Mouse (Mus musculus) stomach, embryonic 14.5 days (tissue): ENCODE results near the gene Zfp119b. TPM values are rescaled to one million over a fixed set of nuclear protein-coding genes. Genes with fewer than 3 reads are reported as not detected.

Source experiments
- ATAC-seq: fragments of 200-750 bp; cut with Nextera tagmentation; 2 replicates; pipeline ENCODE4 v1.8.0; 2017; ENCODE audit warnings: low read depth, moderate TSS enrichment; ENCODE audit not compliant: insufficient number of reproducible peaks, insufficient read depth, low FRiP score
- H3K27ac ChIP-seq: fragments of 300-500 bp; sonication (generic); 2 replicates; pipeline ENCODE4 v1.5.1; 2014; ENCODE audit warnings: mild to moderate bottlenecking, low read length, moderate library complexity, mixed read lengths
- H3K27me3 ChIP-seq: fragments of 300-500 bp; sonication (generic); 2 replicates; pipeline ENCODE4 v1.6.1; 2014; ENCODE audit warnings: low read length, control low read depth, mixed read lengths; ENCODE audit not compliant: control insufficient read depth, insufficient read depth
- H3K36me3 ChIP-seq: fragments of 300-500 bp; sonication (generic); 2 replicates; pipeline ENCODE4 v1.6.1; 2014; ENCODE audit warnings: mild to moderate bottlenecking, control low read depth, low read length, moderate library complexity, mixed read lengths; ENCODE audit not compliant: control insufficient read depth, insufficient read depth
- H3K4me1 ChIP-seq: fragments of 300-500 bp; sonication (generic); 2 replicates; pipeline ENCODE4 v1.6.1; 2014; ENCODE audit warnings: low read length, control low read depth, mixed read lengths; ENCODE audit not compliant: control insufficient read depth, insufficient read depth
- H3K4me2 ChIP-seq: fragments of 300-500 bp; sonication (generic); replicated peaks from 2 replicates; pipeline ENCODE4 v1.6.1; 2014; ENCODE audit warnings: low read depth, low read length, control low read depth
- H3K4me3 ChIP-seq: fragments of 300-500 bp; sonication (generic); 2 replicates; pipeline ENCODE4 v1.5.1; 2014; ENCODE audit warnings: low read depth, low read length, control low read depth
- H3K9ac ChIP-seq: fragments of 300-500 bp; sonication (generic); replicated peaks from 2 replicates; pipeline ENCODE4 v1.6.1; 2014; ENCODE audit warnings: low read depth, mild to moderate bottlenecking, control low read depth, low read length, moderate library complexity, mixed read lengths
- H3K9me3 ChIP-seq: fragments of 300-500 bp; sonication (generic); 2 replicates; pipeline ENCODE4 v1.6.1; 2016; ENCODE audit warnings: low read depth, low read length, control low read depth; ENCODE audit not compliant: control insufficient read depth
- WGBS: fragments of 180-500 bp; shearing (Covaris S2); extraction: QIAGEN DNeasy Blood & Tissue Kit; methylation state at CpG from one replicate; pipeline ENCODE4 v1.1.7; 2014; 5-methylcytosine and 5-hydroxymethylcytosine counted together
- polyA plus RNA-seq: library from polyadenylated mRNA; unstranded; fragments of >200 nt; fragmentation: Nextera tagmentation; extraction: Ambion mirVana; gene quantifications from 2 replicates; pipeline ENCODE4 v1.2.1, GENCODE M21; 2014

The Zfp119b gene
- polyA plus RNA-seq, 1 experiment from 2014 or later, result 7.7 TPM

DNA sequence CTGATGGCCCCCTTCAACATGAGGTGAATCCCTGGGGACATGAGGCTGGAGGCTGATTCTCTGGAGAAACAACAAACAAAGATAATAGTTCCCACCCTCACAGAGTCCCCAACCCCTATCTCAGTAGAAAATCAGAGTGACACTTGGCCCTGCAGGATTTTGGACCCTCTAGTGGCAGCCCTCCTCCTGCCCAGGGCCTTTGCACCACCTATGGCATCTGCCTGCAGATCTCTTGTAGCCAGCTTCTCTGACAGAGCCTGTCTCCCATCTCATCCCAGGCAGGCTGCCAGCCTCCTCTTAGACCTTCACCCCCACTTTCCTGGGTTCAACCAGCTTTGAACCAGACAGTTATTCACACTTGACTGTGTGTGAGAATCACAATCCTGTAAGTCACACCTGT lies 11.5 kb upstream of the Zfp119b start:
- Histone ChIP-seq H3K9me3 (no peaks in the 10 kb centered on the region), H3K27me3 (no peaks in the 10 kb centered on the region), H3K9ac (no peak overlapping the region), H3K36me3 (peaks cover 12% of the 10 kb centered on the region; the same call in 1 of the 2 replicates), H3K4me1 (peaks cover 9% of the 10 kb centered on the region; the same call in 1 of the 2 replicates), H3K27ac (no peak overlapping the region), H3K4me2 (no peak overlapping the region), H3K4me3 (no peak overlapping the region)
- ATAC-seq, result no peak

DNA sequence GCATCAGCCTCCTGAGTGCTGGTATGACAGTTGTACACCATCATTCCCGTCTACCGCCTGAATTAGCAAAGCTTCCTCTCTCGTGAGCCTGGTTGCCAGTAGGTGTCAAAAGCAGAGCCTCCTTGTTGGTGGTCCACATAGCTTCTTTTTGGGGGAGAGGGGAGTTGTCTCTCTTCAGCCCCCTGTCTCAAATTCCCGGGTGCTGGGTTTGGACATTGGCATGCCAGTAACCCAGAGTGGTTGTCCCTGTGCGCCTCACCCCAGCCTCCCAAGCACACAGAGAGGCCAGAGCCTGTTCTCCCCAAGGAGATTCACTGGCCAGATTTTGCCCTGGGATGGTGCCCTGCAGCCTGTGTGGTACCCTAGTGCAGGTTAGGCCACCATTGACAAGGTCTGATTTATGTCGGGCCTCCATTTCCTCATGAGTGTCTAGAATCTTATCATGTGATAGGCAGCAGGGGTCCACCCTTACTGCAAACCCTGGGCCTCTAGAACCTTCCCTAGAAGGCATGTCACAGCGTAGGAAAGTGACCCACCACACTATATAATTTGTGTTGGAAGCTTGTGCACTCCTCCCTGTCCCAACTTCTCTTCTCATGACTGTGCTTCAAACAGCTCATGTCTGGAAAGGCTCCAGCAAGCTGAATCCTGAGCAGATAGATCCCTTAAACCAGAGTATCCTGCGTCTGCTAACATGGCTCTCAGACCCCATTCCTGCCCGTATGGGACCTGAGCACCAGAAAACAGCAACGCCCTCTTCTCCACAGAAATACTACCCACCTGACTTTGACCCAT lies 10.8 kb upstream of the Zfp119b start:
- H3K4me2 ChIP-seq, result peak overlapping the region; percentile 54
- no peak for ATAC-seq
- WGBS, result 73% methylated on average over 10 of the region's 10 CpGs
- peaks cover 11% of the 10 kb centered on the region; the same call in 1 of the 2 replicates for H3K36me3 ChIP-seq
- H3K4me1 ChIP-seq, result peaks cover 9% of the 10 kb centered on the region; the same call in 1 of the 2 replicates
- H3K4me3 ChIP-seq, result peak overlapping the region; percentile 47
- H3K27me3 ChIP-seq, result no peaks in the 10 kb centered on the region
- H3K9me3 ChIP-seq, result no peaks in the 10 kb centered on the region
- peak overlapping the region; percentile 97; the same call in 1 of the 2 replicates for H3K27ac ChIP-seq
- H3K9ac ChIP-seq, result 0 out of 2 replicates have a peak overlapping the region, but pooled peaks have one; percentile 21

DNA sequence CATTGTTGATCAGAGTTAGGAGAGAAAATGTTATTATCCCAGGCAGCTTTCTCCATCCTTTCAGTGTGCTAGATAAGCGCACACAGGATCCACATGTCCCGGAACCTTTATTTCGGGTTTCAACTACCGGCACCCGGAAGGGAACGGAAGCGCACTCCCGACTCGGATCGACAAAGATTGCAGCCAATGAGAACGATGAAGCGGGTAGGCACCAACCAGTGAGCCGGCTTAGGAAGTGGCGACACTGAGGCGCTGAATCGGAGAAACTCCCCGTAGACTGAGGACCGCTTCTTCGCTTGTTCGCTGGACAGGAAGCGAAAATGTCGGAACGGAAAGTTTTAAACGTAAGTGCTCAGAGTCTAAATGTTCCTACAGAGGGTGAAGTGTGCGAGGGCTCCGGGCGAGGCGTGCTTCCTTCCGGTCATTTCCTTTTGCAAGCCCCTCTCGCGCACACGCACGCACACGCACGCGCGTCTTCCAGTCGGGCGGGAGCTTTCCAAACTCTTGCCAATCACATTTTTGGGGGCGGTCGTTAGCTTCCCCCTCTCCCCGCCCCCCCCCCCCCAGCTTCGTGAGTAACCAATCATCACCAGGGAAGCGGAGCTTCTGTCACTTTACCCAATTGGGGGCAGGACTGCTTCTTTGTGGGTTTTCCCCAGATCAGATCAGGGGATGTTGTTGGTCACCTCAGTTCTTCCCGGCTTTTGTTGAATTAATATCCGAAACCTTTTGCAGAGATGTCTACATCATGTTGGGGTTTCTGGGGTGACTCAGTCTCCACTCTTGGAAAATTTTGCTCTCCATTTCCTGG lies 9.8 kb upstream of the Zfp119b start, which contains the start of gene Yju2:
TSS of gene Yju2 (plus strand) at position 182 of the 811 bp plus-strand sequence.
- peak within 1 kb of the TSS; percentile 97 for H3K27ac ChIP-seq
- under 1% methylated on average over 45 of the region's 46 CpGs for WGBS
- peak within 1 kb of the TSS; percentile 29 for H3K9ac ChIP-seq
- H3K9me3 ChIP-seq, result no peaks in the 10 kb centered on the region
- H3K4me1 ChIP-seq, result peaks cover 9% of the 10 kb centered on the region; the same call in 1 of the 2 replicates
- peaks cover 9% of the 10 kb centered on the region; the same call in 1 of the 2 replicates for H3K36me3 ChIP-seq
- H3K4me2 ChIP-seq, result peak within 1 kb of the TSS; percentile 69
- H3K4me3 ChIP-seq, result peak within 1 kb of the TSS; percentile 47
- peak; percentile 92 for ATAC-seq
- no peaks in the 10 kb centered on the region for H3K27me3 ChIP-seq

DNA sequence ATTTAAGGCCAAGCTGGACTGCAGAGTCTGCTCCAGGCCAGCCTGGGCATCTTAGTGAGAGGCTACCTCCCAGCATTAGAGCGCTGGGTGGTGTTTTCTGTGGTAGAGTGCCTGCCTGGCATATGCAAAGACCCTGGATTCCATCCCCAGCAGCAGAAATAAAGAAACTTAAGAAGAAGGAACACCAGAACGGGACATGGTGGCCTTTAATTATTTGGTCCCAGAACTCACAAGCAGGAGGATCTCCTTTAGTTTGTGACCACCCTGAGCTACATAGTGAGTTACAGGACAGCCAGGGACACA lies 9.2 kb upstream of the Zfp119b start:
- WGBS, result 28% methylated on average over 2 of the region's 2 CpGs
- H3K27me3 ChIP-seq, result no peaks in the 10 kb centered on the region
- peak overlapping the region; percentile 29 for H3K9ac ChIP-seq
- peaks cover 9% of the 10 kb centered on the region; the same call in 1 of the 2 replicates for H3K36me3 ChIP-seq
- peaks cover 9% of the 10 kb centered on the region; the same call in 1 of the 2 replicates for H3K4me1 ChIP-seq
- peak overlapping the region; percentile 47 for H3K4me3 ChIP-seq
- peak overlapping the region; percentile 97 for H3K27ac ChIP-seq
- peak overlapping the region; percentile 69 for H3K4me2 ChIP-seq
- no peaks in the 10 kb centered on the region for H3K9me3 ChIP-seq
- no peak for ATAC-seq

DNA sequence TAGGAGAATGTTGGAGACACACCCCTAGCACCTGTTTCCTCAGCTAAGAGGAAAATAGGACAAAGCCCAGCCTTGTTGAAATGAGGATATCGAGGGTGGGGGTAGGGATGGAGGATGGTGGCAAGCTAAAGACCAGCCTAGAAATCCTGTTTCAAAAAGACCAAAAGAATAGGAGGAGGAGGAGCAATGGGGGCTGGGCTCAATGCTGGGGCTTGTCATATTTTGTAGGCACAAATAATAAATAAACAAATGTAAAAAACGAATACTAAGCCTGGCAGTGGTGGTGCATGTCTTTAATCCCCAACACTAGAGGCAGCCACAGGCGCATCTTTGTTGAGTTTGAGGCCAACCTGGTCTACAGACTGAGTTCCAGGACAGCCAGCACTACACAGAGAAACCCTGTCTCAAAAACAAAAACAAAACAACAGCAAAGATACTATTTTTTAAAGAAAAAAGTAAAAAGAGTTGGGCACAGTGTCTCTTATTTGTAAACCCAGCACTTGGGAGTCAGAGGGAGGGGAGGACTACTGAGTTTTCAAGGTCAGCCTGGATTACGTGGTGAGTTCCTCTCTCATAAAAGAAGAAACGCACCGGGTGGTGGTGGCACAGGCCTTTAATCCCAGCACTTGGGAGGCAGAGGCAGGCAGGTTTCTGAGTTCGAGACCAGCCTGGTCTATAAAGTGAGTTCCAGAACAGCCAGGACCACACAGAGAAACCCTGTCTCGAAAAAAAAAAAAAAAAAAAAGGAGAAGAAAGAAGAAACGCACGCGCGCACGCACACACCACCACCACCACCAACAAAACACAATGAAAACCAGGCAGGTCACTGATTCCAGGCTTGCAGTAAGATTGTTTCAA lies 8.7 kb upstream of the Zfp119b start:
- H3K4me2 ChIP-seq, result peak overlapping the region; percentile 69
- H3K9ac ChIP-seq, result peak overlapping the region; percentile 29
- no peak for ATAC-seq
- H3K4me1 ChIP-seq, result peaks cover 9% of the 10 kb centered on the region; the same call in 1 of the 2 replicates
- H3K27ac ChIP-seq, result no peak overlapping the region
- H3K27me3 ChIP-seq, result no peaks in the 10 kb centered on the region
- peak overlapping the region; percentile 47 for H3K4me3 ChIP-seq
- peaks cover 9% of the 10 kb centered on the region; the same call in 1 of the 2 replicates for H3K36me3 ChIP-seq
- 73% methylated on average over 12 of the region's 13 CpGs for WGBS
- no peaks in the 10 kb centered on the region for H3K9me3 ChIP-seq

DNA sequence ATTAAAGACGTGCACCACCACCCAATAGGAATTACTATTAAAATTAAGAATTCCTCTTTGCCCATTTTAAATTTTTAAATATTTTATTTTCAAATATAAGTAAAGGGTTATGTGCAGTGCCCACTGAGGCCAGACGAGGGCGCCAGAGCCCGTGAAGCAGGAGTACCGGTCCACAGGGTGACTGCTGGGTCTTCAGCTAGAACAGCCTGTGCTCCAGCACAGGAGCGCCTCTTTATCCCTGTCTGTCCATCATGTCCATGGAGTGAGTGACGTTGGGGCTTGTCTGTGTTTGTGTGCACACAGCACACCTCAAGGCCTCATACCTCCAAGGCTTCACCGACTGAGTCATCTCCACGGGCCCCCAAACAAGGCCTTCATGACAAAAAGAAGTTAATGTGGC lies 7.9 kb upstream of the Zfp119b start:
- Histone ChIP-seq H3K27ac (no peak overlapping the region), H3K9ac (no peak overlapping the region), H3K4me1 (peaks cover 9% of the 10 kb centered on the region; the same call in 1 of the 2 replicates), H3K4me2 (no peak overlapping the region), H3K4me3 (no peak overlapping the region), H3K9me3 (no peaks in the 10 kb centered on the region), H3K27me3 (no peaks in the 10 kb centered on the region; the same call in 1 of the 2 replicates), H3K36me3 (peaks cover 9% of the 10 kb centered on the region; the same call in 1 of the 2 replicates)
- ATAC-seq, result no peak
- 13% methylated on average over 9 of the region's 9 CpGs for WGBS

DNA sequence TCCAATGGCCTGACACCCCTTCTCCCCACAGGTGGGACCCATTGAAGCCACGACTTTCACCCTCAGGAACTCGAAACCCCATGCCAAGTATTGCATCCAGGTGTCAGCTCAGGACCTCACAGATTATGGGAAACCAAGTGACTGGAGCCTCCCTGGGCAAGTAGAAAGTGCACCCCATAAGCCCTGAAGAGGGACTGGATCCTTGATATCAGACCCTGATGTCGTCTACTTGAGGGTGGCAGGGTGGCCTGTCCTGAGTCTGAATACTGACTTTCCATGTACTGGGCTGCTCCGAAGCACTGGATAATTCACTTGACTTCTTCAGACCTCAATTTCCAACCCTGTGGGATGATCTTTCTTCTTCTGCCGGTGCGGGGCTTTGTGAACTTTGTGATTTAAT lies 7.3 kb upstream of the Zfp119b start:
- Histone ChIP-seq H3K9me3 (no peaks in the 10 kb centered on the region), H3K4me2 (peak overlapping the region; percentile 54), H3K4me1 (peaks cover 9% of the 10 kb centered on the region; the same call in 1 of the 2 replicates), H3K36me3 (peaks cover 5% of the 10 kb centered on the region; the same call in 1 of the 2 replicates), H3K27ac (no peak overlapping the region), H3K9ac (no peak overlapping the region), H3K27me3 (no peaks in the 10 kb centered on the region; the same call in 1 of the 2 replicates), H3K4me3 (peak overlapping the region; percentile 36)
- ATAC-seq, result no peak
- 34% methylated on average over 6 of the region's 6 CpGs for WGBS
